Mouse (Mus musculus) stomach, postnatal 0 days (tissue): Measurements from ENCODE around the gene Rsph1. TPM values are rescaled to one million over a fixed set of nuclear protein-coding genes. Genes with fewer than 3 reads are reported as not detected.
A peak's percentile ranks its signal among the peaks of the same experiment; 100 is the strongest.

ENCODE experiments used
- ATAC-seq: fragments of 200-750 bp; cut with Nextera tagmentation; 2 replicates; pipeline ENCODE4 v1.8.0; 2017; ENCODE audit not compliant: low FRiP score, low TSS enrichment
- DNase-seq: peaks from one replicate; pipeline ENCODE4 v3.0.0-alpha.2; 2016; ENCODE audit warnings: low spot score
- H3K27ac ChIP-seq: fragments of 300-500 bp; sonication (generic); replicated peaks from 2 replicates; pipeline ENCODE4 v1.5.1; 2014; ENCODE audit warnings: mild to moderate bottlenecking, control low read depth
- H3K27me3 ChIP-seq: fragments of 300-500 bp; sonication (generic); 2 replicates; pipeline ENCODE4 v1.6.1; 2014; ENCODE audit warnings: low read length; ENCODE audit not compliant: control insufficient read depth, insufficient read depth
- H3K36me3 ChIP-seq: fragments of 300-500 bp; sonication (generic); 2 replicates; pipeline ENCODE4 v1.6.1; 2014; ENCODE audit warnings: low read length, mixed read lengths; ENCODE audit not compliant: control insufficient read depth, insufficient read depth
- H3K4me1 ChIP-seq: fragments of 300-500 bp; sonication (generic); replicated peaks from 2 replicates; pipeline ENCODE4 v1.6.1; 2014; ENCODE audit warnings: antibody characterized with exemption; ENCODE audit not compliant: control insufficient read depth, insufficient read depth
- H3K4me2 ChIP-seq: fragments of 300-500 bp; sonication (generic); replicated peaks from 2 replicates; pipeline ENCODE4 v1.6.1; 2014; ENCODE audit warnings: low read depth, mild to moderate bottlenecking, control low read depth, moderate library complexity
- H3K4me3 ChIP-seq: fragments of 300-500 bp; sonication (generic); 2 replicates; pipeline ENCODE4 v1.5.1; 2014; ENCODE audit warnings: low read depth, low read length, control low read depth
- H3K9ac ChIP-seq: fragments of 300-500 bp; sonication (generic); 2 replicates; pipeline ENCODE4 v1.6.1; 2014; ENCODE audit warnings: mild to moderate bottlenecking, low read length, control low read depth, mixed read lengths
- H3K9me3 ChIP-seq: fragments of 300-500 bp; sonication (generic); 2 replicates; pipeline ENCODE4 v1.6.1; 2016; ENCODE audit warnings: low read length; ENCODE audit not compliant: control insufficient read depth
- CTCF ChIP-seq: IDR thresholded peaks from 2 replicates; pipeline ENCODE4 v1.5.1; 2016; ENCODE audit warnings: antibody characterized with exemption, low read depth, mild to moderate bottlenecking, moderate library complexity
- EP300 ChIP-seq: optimal IDR thresholded peaks from 2 replicates; pipeline ENCODE3; 2016; ENCODE audit warnings: antibody characterized with exemption
- WGBS: fragments of 180-500 bp; shearing (Covaris S2); extraction: QIAGEN DNeasy Blood & Tissue Kit; methylation state at CpG from one replicate; pipeline ENCODE4 v1.1.7; 2014; 5-methylcytosine and 5-hydroxymethylcytosine counted together
- polyA plus RNA-seq: library from polyadenylated mRNA; unstranded; fragments of >200 nt; fragmentation: Nextera tagmentation; extraction: Ambion mirVana; gene quantifications from 2 replicates; pipeline ENCODE4 v1.2.1, GENCODE M21; 2015

Gene Rsph1
- polyA plus RNA-seq, 1 experiment from 2014 or later = 0.87 TPM

GRCm38 (mm10) chr17:31298419-31299209 is 21.4 kb upstream of the Rsph1 start:
- DNase-seq = no peak
- no peaks in the 10 kb centered on the region for H3K9me3 ChIP-seq
- no peak overlapping the region for H3K4me3 ChIP-seq
- ATAC-seq = no peak
- TF ChIP-seq EP300 (no peak), CTCF (no peak)
- H3K36me3 ChIP-seq = no peaks in the 10 kb centered on the region
- WGBS = 74% methylated on average over 6 of the region's 6 CpGs
- H3K4me1 ChIP-seq = no peaks in the 10 kb centered on the region; the same call in 1 of the 2 replicates
- H3K4me2 ChIP-seq = no peak overlapping the region
- no peak overlapping the region for H3K9ac ChIP-seq
- H3K27me3 ChIP-seq = no peaks in the 10 kb centered on the region
- no peak overlapping the region for H3K27ac ChIP-seq

GRCm38 (mm10) chr17:31297521-31297939 is 20.3 kb upstream of the Rsph1 start:
- Histone ChIP-seq H3K9ac (peak overlapping the region; percentile 75), H3K27ac (peak overlapping the region; percentile 90), H3K36me3 (no peaks in the 10 kb centered on the region), H3K4me2 (peak overlapping the region; percentile 98), H3K4me3 (peak overlapping the region; percentile 62), H3K9me3 (no peaks in the 10 kb centered on the region), H3K27me3 (no peaks in the 10 kb centered on the region), H3K4me1 (no peaks in the 10 kb centered on the region; the same call in 1 of the 2 replicates)
- DNase-seq (peak; percentile 82), ATAC-seq (peak; percentile 69)
- 4% methylated on average over 7 of the region's 7 CpGs for WGBS
- TF ChIP-seq CTCF (peak; percentile 59), EP300 (no peak)

GRCm38 (mm10) chr17:31295892-31296781 is 19.0 kb upstream of the Rsph1 start:
- Histone ChIP-seq H3K9ac (peak overlapping the region; percentile 75), H3K27ac (peak overlapping the region; percentile 90), H3K4me3 (peak overlapping the region; percentile 62), H3K27me3 (no peaks in the 10 kb centered on the region), H3K4me1 (no peaks in the 10 kb centered on the region; the same call in 1 of the 2 replicates), H3K4me2 (peak overlapping the region; percentile 98), H3K36me3 (no peaks in the 10 kb centered on the region), H3K9me3 (no peaks in the 10 kb centered on the region)
- under 1% methylated on average over 67 of the region's 68 CpGs for WGBS
- ATAC-seq (peak; percentile 83), DNase-seq (peak; percentile 92)
- TF ChIP-seq EP300 = no peak
- no peak for TF ChIP-seq CTCF

- H3K27me3 ChIP-seq = no peaks in the 10 kb centered on the region
- TF ChIP-seq CTCF = peak; percentile 71
- TF ChIP-seq EP300 = no peak
- H3K27ac ChIP-seq = peak overlapping the region; percentile 90
- DNase-seq = peak; percentile 66
- peak overlapping the region; percentile 75; the same call in 1 of the 2 replicates for H3K9ac ChIP-seq
- peak overlapping the region; percentile 98 for H3K4me2 ChIP-seq
- peak overlapping the region; percentile 62 for H3K4me3 ChIP-seq
- H3K4me1 ChIP-seq = no peaks in the 10 kb centered on the region; the same call in 1 of the 2 replicates
- H3K9me3 ChIP-seq = no peaks in the 10 kb centered on the region
- H3K36me3 ChIP-seq = no peaks in the 10 kb centered on the region
- peak; percentile 28; the same call in 1 of the 2 replicates for ATAC-seq
- WGBS = 35% methylated on average over 25 of the region's 25 CpGs
These were observed 18.2 kb upstream of the Rsph1 start for GRCm38 (mm10) chr17:31295215-31295891.

GRCm38 (mm10) chr17:31294363-31295214 is 17.4 kb upstream of the Rsph1 start:
- H3K4me3 ChIP-seq = no peak overlapping the region
- no peaks in the 10 kb centered on the region for H3K9me3 ChIP-seq
- H3K9ac ChIP-seq = no peak overlapping the region
- no peak for ATAC-seq
- H3K4me1 ChIP-seq = no peaks in the 10 kb centered on the region; the same call in 1 of the 2 replicates
- H3K36me3 ChIP-seq = no peaks in the 10 kb centered on the region
- peak overlapping the region; percentile 90; the same call in 1 of the 2 replicates for H3K27ac ChIP-seq
- no peak overlapping the region; the same call in 1 of the 2 replicates for H3K4me2 ChIP-seq
- TF ChIP-seq EP300 = no peak
- TF ChIP-seq CTCF = peak; percentile 61
- WGBS = 79% methylated on average over 15 of the region's 15 CpGs
- no peak for DNase-seq
- H3K27me3 ChIP-seq = no peaks in the 10 kb centered on the region
